Mouse (Mus musculus): ENCODE measurements around the gene Smndc1.
A peak's percentile ranks its signal among the peaks of the same experiment; 100 is the strongest.

The Smndc1 gene

DNA sequence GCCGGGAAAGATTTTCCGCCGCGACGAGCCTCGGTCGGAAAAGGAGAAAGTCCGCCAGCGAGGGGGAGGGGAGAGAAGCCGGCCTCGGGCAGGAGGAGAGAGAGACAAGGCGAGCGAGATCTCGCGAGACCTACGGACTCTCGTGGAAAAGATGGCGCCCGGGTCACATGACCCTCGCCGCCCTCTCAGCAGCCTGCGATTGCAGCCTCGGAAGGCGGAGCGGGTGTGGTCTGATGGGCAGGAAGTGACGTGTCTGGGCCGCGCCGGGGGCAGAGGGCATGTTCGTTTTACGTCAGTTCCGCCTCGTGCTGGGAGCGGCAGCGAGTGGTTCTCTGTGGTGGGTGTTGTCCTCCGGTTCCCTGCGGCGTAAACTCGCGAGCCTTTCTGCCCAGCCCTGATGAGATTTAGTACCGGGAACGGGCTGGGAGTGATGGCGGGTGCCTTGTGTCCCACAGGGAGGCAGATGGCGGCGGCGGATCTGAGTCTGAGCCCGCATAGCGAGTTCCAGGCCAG, at the start of gene Smndc1:
TSS of gene Smndc1 (minus strand) at position 84 of the 513 bp plus-strand sequence.
- DNase-seq (ENCODE audit: low spot score): peak; percentile 100

DNA sequence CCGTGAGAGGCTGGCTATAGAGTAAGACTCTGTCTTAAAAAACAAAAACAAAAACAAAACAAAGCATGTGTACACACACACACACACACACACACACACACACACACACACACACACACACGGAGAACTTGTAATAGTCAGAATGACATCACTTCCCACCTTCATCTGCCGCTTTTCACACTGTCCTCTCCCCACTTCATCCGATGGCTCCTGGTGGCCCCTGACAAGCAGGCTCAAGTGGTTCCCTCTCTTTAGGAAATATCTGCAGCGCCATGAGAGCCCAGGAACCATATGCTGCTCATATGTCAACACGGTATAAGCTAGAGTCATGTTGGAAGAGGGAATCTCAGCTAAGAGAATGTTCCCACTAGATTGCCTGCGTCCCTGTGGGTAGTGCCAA, 49.0 kb upstream of the Smndc1 start:
- no peak for DNase-seq (ENCODE audit: low spot score)

DNA sequence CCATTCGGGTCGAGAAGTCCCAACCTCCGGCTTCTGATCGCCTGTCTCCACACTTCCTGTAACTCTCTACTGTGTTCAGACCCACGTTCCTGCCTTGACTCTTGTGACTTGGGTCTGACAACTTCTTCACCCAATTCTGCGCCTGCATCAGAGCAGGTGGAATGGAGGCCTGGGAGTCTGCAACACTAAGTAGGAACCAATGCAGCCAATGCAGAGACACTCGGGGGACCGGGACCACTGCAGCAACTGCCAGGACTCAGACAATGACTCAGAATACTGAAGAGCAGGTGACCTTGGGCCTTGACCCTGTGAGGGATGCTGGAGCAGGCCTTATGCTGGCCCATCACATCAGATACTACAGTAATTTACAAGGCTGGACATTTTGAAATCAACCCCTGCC, 47.6 kb upstream of the Smndc1 start:
- no peak for DNase-seq (ENCODE audit: low spot score)

DNA sequence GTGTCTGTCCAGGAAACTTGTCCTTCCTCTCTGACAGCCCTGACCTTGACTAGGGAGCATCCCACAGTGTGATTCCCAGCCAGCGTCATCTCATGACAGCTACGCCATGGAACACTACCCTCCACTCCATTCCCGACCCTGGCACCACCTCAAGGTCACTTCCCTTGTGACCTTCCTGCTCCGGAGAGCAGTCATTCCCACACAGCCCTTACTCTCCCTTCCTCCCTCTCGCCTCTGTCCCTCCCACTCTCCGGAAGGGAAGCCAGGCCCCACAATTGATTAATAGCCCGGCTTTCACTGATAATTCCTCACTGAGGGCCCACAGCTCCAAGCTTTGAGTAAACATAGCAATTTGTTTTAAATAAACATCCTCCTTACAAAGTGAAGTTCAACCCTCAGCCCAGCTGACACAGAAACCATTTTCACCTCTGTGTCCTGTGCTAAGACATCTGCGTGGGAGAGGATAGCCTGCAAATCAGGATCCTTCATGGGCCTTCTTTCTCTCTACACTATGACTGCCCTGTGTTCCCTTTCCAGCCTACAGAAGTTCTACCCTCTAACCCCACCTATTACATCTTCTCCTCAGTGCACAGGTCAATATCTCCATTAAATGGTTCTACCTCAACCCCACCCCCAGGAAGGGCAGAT, 47.1 kb upstream of the Smndc1 start:
- peak; percentile 73 for DNase-seq (ENCODE audit: low spot score)

DNA sequence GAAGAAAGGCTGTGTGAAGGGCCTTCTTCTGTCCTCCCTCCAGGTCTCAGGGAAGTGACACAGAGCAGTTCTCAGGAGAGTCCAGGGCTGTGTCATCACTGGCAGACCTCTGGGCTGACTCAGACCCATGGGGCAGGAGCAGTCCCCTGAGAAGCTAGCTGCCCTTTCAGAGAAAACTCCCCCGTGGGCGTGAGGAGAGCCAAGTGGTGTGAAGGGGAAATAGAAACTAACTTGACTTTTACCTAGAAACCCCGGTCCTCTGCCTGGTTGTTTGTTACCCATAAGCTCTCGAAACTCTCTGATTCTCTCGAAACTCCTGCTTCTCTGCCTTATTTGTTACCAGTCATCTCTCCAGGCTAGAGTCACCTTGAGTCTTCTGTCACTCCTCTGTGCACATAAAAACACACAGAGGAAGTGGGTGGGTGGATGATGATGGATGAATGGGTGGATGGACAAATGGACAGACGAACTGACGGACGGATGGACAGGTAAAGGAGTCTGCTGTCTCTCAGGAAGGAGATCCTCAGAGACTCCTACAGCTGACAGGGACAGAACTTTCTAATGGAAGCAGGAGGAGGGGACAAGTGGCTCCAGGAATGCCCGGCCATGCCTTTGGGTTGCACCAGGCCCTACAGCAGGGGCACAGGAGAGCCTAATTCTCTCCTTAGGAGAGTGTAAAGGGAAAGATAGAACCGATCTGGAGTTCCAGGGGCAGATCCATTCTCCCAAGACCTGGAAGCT, 43.7 kb upstream of the Smndc1 start:
- DNase-seq (ENCODE audit: low spot score): no peak

DNA sequence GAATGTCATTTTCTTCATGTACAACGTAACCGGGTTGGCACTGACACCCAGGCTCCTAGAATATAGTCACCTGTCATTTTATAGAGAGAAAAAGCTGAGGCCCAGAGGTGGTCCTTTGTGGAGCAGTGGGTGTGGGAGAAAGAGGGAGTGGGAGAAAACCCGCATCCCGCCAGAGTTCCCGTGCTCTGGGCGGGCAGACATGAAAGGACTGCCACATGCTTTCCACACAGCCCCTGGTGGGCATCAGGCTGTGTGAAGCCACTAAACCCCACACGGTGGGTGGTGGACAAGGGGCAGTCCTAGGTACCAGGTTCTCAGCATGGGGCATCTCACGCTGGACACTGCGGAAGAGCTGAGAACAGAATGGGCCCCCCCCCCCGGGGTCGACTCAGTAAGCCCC, 40.6 kb upstream of the Smndc1 start:
- no peak for DNase-seq (ENCODE audit: low spot score)

DNA sequence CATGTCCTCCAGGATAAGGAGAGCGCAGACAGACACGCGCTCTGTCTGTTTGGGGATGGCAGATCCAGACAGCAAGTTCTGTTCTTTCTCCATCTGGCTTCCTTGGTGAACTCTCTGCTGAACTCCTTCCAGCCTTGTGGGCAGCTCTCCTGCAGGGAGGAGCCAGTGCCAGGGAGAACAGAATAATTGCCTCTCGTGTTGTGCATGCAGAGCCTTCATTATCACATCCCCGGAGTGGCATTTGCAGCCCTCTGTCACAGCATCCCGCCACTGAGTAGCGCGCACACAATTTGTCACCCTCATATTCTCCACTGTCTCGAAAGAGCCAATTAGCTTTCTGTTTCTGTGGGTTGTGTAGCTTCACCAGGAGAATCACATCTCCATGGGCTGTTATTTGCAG, 40.0 kb upstream of the Smndc1 start:
- no peak for DNase-seq (ENCODE audit: low spot score)

DNA sequence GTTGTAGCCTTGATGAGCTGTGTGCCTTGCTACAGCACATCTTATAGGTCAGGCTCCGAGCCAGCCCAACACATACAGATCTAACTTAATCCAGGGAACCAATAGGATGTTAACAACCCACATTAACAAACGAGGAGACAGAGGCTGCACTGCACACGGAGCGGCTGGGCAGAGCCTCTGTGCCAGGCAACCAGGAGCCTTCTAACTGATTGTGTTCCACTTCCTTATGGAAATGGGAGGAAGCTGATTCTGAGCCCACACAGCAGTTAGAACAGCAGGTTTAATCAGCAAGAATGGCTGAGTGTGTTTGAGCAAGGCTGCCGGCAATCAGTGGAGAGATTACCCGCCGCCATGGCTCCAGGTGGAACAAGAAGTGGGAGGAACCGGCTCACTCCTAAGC, 37.4 kb upstream of the Smndc1 start:
- DNase-seq (ENCODE audit: low spot score): no peak

DNA sequence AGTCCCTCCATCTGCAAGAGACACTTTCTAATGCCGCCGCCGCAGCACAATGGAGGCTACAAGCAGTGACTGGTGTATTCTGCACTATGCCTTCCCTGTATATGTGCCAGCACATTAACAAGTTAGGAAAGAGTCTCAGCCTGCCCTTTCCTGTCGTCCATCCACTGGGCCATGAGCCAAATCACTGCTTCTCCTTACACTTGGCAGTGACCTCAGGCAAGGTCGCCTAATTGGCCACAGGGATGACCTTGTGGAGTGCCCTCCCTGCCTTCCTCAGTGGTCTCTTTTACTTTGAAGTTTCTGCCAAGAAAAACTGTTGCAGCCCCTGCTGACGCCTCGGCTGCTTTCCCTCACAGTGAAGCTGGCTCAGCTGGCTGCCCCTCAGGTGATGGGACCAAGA, 37.0 kb upstream of the Smndc1 start:
- DNase-seq (ENCODE audit: low spot score): no peak

DNA sequence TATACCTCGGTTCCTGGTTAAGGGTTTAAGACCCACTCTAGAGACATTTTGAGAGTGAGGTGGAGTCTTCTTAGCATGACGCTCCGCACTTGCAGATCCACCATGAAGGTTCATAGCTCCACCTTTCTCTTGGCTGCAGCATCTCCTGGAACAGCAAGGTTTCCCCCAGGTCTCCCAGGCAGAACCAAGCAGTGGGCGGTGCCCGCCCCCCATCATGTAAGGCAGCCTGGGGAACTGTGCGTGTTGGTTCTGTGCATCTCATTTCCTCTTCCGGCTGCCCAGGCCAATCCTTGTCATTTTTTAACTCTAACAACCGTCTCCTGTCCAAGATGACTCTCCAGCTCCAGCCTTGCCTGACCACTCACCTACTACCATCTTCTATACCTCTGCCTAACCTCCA, 35.4 kb upstream of the Smndc1 start:
- DNase-seq (ENCODE audit: low spot score): no peak

DNA sequence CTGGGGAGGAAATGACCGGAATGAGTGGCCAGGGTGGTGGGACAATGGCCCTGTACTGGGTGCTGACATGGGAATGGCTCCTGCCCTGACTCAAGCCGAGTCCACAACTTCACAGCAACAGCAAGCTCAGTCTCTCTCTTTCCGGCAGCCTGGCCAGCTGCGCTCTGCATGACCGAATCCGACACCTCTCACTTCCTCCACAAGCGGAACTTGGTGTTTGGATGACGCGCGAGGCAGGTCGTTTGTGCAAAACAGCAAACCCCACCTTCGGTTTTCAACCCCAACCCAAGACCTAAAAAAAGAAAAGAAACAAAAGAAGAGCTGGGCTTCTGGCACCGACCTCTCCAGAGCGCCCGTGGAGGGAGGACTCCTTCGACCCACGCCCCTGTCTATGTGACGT, 34.3 kb upstream of the Smndc1 start:
- DNase-seq (ENCODE audit: low spot score): no peak

DNA sequence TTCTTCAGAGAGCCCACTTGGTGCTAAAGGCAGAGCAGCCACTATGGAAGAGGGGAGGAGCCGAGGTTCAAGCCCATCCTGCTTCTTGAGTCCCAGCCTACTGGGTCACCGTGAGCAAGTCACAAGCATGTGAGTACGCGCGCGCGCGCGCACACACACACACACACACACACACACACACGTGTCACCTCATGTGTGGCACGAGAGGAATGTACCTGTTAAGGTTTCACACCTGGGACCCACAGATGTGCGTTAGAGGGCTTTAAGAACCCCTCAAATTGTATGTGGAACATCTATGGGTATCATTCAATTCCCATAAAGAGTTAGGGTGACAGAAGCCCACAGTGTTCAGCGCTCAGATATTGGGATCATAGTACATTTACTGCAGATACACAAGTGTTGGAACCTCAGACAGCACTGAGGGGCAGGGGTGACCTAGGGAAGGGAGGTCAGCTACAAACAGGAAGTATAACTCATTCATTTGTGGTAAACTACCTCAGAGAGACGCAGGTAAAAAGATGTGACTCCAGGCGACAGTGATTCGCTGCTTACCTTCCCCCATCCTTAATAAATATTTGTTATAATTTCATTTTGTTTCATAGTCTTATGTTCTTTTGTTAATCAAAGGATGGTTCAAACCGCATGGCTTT, 33.6 kb upstream of the Smndc1 start:
- DNase-seq (ENCODE audit: low spot score): no peak

DNA sequence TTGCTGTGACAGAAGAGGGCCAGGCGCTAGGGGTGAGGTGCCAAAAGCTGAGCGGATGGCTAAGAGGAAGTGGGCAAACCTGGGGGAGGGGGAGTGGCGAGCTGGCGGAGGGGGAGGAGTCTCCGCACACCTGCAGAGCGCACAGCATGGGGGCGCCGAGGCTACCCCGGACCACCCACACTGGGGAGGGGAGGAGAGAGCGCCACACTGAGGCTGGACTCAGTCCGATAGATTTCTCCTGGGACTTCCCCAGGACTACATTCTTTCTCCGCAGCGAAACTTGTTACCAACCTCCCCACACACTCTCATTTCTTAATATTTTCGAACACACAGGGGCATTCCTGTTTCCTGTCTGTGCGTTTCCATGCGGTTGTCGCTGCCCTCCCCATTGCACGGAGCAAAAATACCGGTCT, 33.0 kb upstream of the Smndc1 start:
- DNase-seq (ENCODE audit: low spot score): no peak

DNA sequence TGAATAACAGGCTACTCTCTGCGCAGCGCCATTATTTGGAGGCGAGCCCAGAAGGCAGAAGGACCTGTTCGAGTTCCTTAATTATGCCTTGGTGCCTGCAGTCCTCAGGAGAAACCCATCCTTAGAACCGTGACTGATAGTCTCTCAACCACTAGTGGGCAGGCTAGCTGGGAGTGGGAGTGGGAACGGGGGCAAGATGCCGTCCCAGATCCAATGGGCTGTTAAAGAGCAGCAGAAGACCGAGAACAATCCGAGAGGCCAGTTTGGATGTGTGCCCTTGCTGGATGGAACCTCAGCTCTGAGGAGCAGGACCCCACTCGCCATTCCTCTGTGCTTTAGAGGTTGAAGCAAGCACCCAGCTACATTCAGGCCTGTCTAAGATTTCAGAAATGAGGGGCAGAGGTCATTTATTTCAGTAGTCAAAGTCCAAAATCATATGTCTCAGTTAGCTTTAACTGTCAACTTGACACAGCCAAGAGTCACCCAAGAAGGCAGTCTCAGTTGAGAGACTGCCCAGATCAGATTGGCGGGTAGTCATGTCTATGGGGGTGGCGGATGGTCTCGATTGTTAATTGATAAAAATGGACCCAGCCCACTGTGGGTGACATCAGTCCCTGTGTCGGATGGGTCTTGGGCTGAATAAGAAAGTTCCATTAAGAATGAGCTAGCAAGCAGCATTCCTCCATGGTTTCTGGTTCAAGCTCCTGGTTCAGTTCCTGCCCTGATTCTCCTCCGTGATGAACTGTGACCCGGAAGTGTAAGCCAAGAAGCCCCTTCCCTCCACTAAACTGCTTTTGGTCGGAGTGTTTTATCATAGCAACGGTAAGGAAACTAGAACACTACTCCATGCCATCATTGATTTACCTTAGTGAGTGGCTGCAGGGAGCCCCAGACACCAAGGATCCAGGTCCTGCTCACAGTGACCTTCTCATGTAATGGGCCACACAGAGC, 32.3 kb upstream of the Smndc1 start:
- DNase-seq (ENCODE audit: low spot score): no peak

DNA sequence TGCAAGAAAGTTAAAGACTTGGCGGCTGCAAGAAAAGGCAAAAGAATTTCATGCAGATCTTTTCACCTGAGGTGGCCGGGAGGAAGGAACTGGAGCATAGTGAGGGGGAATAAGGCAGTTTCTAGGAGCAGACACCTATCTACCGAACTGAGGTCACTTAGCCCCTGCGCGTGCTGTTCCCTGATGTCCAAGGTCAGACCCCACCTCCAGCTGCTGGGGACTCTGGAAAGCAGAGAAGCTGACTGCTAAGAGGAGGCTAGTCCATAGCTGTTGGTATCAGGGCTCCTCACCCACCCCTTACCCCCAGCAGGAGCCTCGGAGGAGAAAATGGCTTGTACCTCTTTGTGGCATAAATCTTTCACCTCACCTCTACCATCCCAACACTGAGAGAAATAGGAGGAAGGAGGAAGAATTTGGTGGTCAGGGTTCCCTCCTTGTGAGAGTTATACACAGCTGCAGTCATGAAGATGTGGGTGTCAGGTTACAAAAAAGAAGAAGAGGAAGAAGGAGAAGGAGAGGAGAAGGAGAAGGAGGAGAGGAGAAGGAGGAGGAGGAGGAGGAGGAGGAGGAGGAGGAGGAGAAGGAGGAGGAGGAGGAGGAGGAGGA, 31.3 kb upstream of the Smndc1 start:
- no peak for DNase-seq (ENCODE audit: low spot score)

DNA sequence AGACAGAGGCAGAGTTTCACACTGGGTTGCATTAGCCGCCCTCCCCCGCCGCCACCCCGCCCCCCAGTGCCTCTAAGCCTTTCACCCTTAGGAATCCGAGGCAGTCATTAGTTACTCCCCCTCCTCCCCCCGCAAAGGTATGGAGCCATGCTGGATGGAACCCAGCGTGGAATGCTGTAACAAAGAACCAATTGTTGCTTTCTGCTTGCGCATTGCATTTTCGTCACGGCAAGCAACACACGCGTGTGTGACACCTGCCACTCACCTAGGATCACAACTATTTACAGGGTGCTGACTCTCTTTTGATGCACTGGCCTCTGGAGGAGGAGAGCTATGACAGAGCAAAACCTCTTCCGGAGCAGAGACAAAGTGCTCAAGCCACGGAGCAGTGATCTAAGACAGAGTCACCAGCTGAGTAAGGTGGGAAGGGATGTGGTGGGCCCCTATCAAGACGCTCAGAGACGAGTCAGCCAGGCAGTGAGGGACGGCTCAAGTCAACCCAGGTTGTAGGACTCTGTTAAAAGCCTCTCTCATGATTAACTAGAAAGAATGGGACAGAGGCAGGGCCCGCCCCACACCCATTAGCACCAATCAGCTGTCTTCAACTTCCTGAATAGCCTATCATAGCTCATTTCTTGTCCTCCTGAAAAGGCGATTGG, 30.7 kb upstream of the Smndc1 start:
- peak; percentile 87 for DNase-seq (ENCODE audit: low spot score)

DNA sequence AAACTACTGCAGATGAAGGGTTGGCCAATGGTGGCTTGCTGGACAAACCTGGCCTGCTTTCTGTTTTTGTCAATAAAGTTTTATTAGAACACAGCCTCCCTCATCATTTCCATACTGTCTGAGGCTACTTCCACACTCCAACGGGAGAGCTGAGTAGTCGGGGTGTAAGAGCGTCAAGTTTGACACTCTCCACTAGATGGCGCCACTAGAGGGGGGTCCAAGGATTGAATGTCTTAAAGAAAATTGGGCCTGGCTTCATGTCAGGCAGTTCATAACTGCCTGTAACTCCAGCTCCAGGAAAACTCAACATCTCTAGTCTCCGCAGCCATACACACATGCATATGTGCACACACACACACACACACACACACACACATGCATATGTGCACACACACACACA, 29.5 kb upstream of the Smndc1 start:
- peak; percentile 57 for DNase-seq (ENCODE audit: low spot score)

DNA sequence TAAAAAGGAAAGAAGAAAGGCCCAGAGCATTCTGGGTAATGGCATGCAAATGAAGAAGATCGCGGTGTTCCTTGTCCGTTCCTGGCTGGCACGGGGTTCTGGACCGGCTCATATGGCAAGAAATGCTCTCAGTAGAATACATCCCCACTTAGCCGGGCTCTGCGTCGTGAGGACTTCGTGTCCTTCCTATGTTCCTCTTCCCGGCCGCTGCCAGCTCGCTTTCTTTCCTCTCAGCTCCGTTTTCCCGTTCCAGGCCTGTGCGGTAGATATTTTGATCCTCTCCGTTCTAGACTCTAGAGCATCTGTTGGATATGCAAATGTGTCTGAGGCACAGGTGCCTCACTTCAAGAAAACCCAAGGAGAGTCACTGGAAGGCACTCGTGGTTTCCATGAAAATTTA, 24.8 kb upstream of the Smndc1 start:
- no peak for DNase-seq (ENCODE audit: low spot score)

DNA sequence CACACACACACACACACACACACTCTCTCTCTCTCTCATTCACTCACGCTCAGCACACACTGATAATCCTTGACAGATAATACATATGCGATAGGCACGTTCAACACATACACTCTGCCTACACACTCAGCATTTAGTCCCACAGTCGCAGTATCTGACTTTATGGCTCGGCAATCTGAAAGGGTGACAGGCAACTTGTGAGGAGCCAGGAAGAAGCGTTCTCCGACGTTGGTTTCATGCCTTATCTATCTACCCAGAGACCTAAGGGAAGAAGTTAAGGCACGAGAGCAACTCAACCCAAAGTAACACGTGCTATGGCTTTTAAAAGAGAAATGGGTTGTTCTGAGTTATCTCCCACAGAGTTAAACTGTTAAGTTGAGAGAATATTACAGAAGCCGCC, 24.3 kb upstream of the Smndc1 start:
- no peak for DNase-seq (ENCODE audit: low spot score)

DNA sequence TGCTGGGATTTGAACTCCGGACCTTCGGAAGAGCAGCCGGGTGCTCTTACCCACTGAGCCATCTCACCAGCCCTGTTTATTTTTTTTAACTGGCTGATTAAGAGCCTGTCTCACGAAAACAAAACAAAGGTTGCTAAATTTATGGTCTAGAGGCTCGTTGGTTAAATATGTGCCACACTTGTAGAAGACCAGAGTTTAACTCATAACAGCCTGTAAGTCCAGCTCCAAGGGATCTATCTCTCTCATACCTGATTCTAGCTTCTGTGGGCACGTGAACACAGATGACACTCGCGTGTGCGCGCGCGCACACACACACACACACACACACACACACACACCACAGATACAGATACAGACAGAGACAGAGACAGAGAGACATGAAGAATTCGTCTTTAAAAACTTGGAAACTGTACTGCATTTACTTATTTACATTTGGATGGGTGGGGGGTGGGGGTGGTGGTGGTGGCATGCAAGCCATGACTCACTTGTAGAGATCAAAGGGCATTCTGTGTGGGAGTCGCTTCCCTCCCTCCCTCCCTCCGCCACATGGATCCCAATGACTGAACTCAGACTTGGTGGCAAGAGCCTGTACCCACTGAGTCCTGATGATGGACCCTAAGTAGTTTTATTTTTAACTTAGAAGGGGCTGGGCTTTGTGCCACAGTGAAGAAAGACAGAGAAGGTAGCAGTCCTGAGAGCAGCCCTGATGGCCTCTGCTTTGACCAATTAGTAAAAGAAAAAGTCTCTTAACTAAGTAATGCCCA, 23.4 kb upstream of the Smndc1 start:
- DNase-seq (ENCODE audit: low spot score): peak; percentile 72

Measured in yolk sac, embryonic 10.5 days (tissue).